Mouse (Mus musculus): ENCODE results near the gene Nup214. TPM values are rescaled to one million over a fixed set of nuclear protein-coding genes. Genes with fewer than 3 reads are reported as not detected.

Gene Nup214
- polyA plus RNA-seq, 1 experiment from 2014 or later, result 76.0 TPM

- peaks cover 9% of the 10 kb centered on the region for H3K4me1 ChIP-seq (replicated peaks; ENCODE audit: control insufficient read depth, insufficient read depth, low read length)
- no peak overlapping the region for H3K9ac ChIP-seq (ENCODE audit: low read length)
- no peak overlapping the region for H3K4me3 ChIP-seq (ENCODE audit: low read depth, low read length)
- peaks cover 17% of the 10 kb centered on the region for H3K27me3 ChIP-seq (ENCODE audit: control insufficient read depth, insufficient read depth, low read length)
- WGBS, result 59% methylated on average over 3 of the region's 3 CpGs
- H3K36me3 ChIP-seq (ENCODE audit: control insufficient read depth, insufficient read depth, low read length), result no peaks in the 10 kb centered on the region
- H3K27ac ChIP-seq (ENCODE audit: low read depth, low read length), result no peak overlapping the region
- ATAC-seq (replicated peaks; ENCODE audit: low FRiP score), result no peak
- no peak for DNase-seq (ENCODE audit: low spot score)
- no peaks in the 10 kb centered on the region for H3K9me3 ChIP-seq (ENCODE audit: control insufficient read depth, low read length)
- no peak overlapping the region for H3K4me2 ChIP-seq (ENCODE audit: low read depth, low read length, severe bottlenecking)
Observed at GRCm38 (mm10) chr2:32091956-32092355, 117.7 kb downstream of the Nup214 start.

- no peak for ATAC-seq (replicated peaks; ENCODE audit: low FRiP score)
- Histone ChIP-seq H3K4me3 (ENCODE audit: low read depth, low read length) (no peak overlapping the region), H3K4me2 (ENCODE audit: low read depth, low read length, severe bottlenecking) (no peak overlapping the region), H3K4me1 (replicated peaks; ENCODE audit: control insufficient read depth, insufficient read depth, low read length) (peaks cover 2% of the 10 kb centered on the region; the same call in 1 of the 2 replicates), H3K9ac (ENCODE audit: low read length) (no peak overlapping the region), H3K27ac (ENCODE audit: low read depth, low read length) (no peak overlapping the region), H3K27me3 (ENCODE audit: control insufficient read depth, insufficient read depth, low read length) (peaks cover 3% of the 10 kb centered on the region), H3K9me3 (ENCODE audit: control insufficient read depth, low read length) (no peaks in the 10 kb centered on the region), H3K36me3 (ENCODE audit: control insufficient read depth, insufficient read depth, low read length) (no peaks in the 10 kb centered on the region)
- WGBS, result 85% methylated on average over 7 of the region's 7 CpGs
- no peak for DNase-seq (ENCODE audit: low spot score)
Observed at GRCm38 (mm10) chr2:32094001-32094707, 119.9 kb downstream of the Nup214 start.

DNA sequence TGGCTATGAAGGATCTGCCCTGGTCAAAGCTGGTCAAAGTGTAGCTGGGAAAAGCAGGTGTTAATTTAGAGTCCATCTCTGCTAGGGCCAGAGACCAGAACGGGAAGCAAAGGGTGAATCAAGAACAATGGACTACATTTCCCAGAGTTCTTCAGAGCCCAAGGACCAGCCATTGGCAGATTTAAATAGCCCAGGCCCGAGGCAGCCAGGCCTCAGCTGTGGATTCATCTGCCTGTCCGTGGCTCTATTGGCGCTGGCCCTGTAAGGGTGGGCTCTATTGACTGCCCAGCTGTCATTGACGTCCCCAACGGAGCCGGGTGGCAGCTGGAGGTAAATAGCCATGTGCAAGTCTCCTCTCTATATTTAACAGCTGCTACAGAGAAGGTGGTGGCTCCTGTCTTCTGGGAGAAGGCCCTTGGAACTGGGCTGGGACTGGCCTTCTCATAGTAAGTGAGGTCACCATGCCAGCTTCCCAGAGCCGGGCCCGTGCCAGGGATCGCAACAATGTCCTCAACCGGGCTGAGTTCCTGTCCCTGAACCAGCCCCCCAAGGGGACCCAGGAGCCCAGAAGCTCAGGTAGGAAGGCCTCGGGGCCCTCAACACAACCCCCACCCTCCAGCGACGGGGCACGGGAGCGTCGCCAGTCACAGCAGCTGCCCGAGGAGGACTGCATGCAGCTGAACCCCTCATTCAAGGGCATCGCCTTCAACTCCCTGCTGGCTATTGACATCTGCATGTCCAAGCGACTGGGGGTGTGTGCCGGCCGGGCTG is 121.3 kb downstream of the Nup214 start, which contains the start of gene Plpp7:
Gene Plpp7, plus strand, starts transcription at position 178 of the 771 bp plus-strand sequence.
- Histone ChIP-seq H3K9ac (ENCODE audit: low read length) (peak within 1 kb of the TSS; percentile 49), H3K27ac (ENCODE audit: low read depth, low read length) (no peak within 1 kb of the TSS; the same call in 1 of the 2 replicates), H3K4me2 (ENCODE audit: low read depth, low read length, severe bottlenecking) (peak within 1 kb of the TSS; percentile 43), H3K27me3 (ENCODE audit: control insufficient read depth, insufficient read depth, low read length) (no peaks in the 10 kb centered on the region), H3K9me3 (ENCODE audit: control insufficient read depth, low read length) (no peaks in the 10 kb centered on the region; the same call in 1 of the 2 replicates), H3K4me3 (ENCODE audit: low read depth, low read length) (peak within 1 kb of the TSS; percentile 28), H3K4me1 (replicated peaks; ENCODE audit: control insufficient read depth, insufficient read depth, low read length) (peaks cover 2% of the 10 kb centered on the region; the same call in 1 of the 2 replicates), H3K36me3 (ENCODE audit: control insufficient read depth, insufficient read depth, low read length) (no peaks in the 10 kb centered on the region)
- ATAC-seq (replicated peaks; ENCODE audit: low FRiP score) (peak; percentile 85), DNase-seq (ENCODE audit: low spot score) (peak; percentile 72)
- 62% methylated on average over 22 of the region's 22 CpGs for WGBS

- Histone ChIP-seq H3K27ac (ENCODE audit: low read depth, low read length) (no peak overlapping the region), H3K36me3 (ENCODE audit: control insufficient read depth, insufficient read depth, low read length) (no peaks in the 10 kb centered on the region), H3K27me3 (ENCODE audit: control insufficient read depth, insufficient read depth, low read length) (no peaks in the 10 kb centered on the region), H3K4me3 (ENCODE audit: low read depth, low read length) (peak overlapping the region; percentile 28), H3K4me2 (ENCODE audit: low read depth, low read length, severe bottlenecking) (peak overlapping the region; percentile 43), H3K9ac (ENCODE audit: low read length) (peak overlapping the region; percentile 49), H3K9me3 (ENCODE audit: control insufficient read depth, low read length) (no peaks in the 10 kb centered on the region; the same call in 1 of the 2 replicates), H3K4me1 (replicated peaks; ENCODE audit: control insufficient read depth, insufficient read depth, low read length) (peaks cover 2% of the 10 kb centered on the region; the same call in 1 of the 2 replicates)
- ATAC-seq (replicated peaks; ENCODE audit: low FRiP score), result no peak
- 86% methylated on average over 10 of the region's 10 CpGs for WGBS
- no peak for DNase-seq (ENCODE audit: low spot score)
Observed at GRCm38 (mm10) chr2:32096122-32096420, 121.8 kb downstream of the Nup214 start.

GRCm38 (mm10) chr2:32102944-32103343 is 128.7 kb downstream of the Nup214 start:
- Histone ChIP-seq H3K9ac (ENCODE audit: low read length) (no peak overlapping the region), H3K27me3 (ENCODE audit: control insufficient read depth, insufficient read depth, low read length) (no peaks in the 10 kb centered on the region), H3K4me2 (ENCODE audit: low read depth, low read length, severe bottlenecking) (no peak overlapping the region), H3K9me3 (ENCODE audit: control insufficient read depth, low read length) (no peaks in the 10 kb centered on the region; the same call in 1 of the 2 replicates), H3K27ac (ENCODE audit: low read depth, low read length) (no peak overlapping the region), H3K4me1 (replicated peaks; ENCODE audit: control insufficient read depth, insufficient read depth, low read length) (peaks cover 2% of the 10 kb centered on the region; the same call in 1 of the 2 replicates), H3K4me3 (ENCODE audit: low read depth, low read length) (no peak overlapping the region), H3K36me3 (ENCODE audit: control insufficient read depth, insufficient read depth, low read length) (no peaks in the 10 kb centered on the region)
- 50% methylated on average over 5 of the region's 5 CpGs for WGBS
- ATAC-seq (replicated peaks; ENCODE audit: low FRiP score), result no peak
- DNase-seq (ENCODE audit: low spot score), result no peak

DNA sequence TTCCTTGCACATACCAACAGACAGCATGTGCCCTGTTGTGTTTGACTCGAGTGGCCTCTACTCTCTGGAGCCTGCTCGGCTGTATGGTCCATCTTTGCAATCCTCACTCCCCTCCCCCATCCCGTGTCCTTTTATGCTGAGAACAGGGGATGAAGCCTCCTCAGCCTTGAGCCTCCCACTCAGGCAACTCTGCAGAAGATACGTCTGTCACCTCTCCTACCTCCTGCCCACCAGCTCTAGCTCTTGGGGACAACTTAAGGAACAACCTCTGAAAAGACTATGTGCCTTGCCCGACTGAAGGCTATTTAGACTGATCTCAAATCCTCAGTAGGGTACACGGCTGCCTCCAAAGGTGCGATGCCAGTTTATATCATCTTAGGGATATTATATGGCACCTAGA is 129.3 kb downstream of the Nup214 start:
- Histone ChIP-seq H3K4me2 (ENCODE audit: low read depth, low read length, severe bottlenecking) (no peak overlapping the region), H3K4me1 (replicated peaks; ENCODE audit: control insufficient read depth, insufficient read depth, low read length) (peaks cover 2% of the 10 kb centered on the region; the same call in 1 of the 2 replicates), H3K27ac (ENCODE audit: low read depth, low read length) (no peak overlapping the region), H3K4me3 (ENCODE audit: low read depth, low read length) (no peak overlapping the region), H3K36me3 (ENCODE audit: control insufficient read depth, insufficient read depth, low read length) (no peaks in the 10 kb centered on the region), H3K9me3 (ENCODE audit: control insufficient read depth, low read length) (no peaks in the 10 kb centered on the region; the same call in 1 of the 2 replicates), H3K27me3 (ENCODE audit: control insufficient read depth, insufficient read depth, low read length) (no peaks in the 10 kb centered on the region), H3K9ac (ENCODE audit: low read length) (no peak overlapping the region)
- WGBS, result 73% methylated on average over 7 of the region's 7 CpGs
- no peak for ATAC-seq (replicated peaks; ENCODE audit: low FRiP score)
- no peak for DNase-seq (ENCODE audit: low spot score)

Small RNA genes lying within 50 kb of the gene (microRNA-seq; reads per million reads assigned to microRNA genes)
- gene Mir7674 (ENCODE audit: insufficient number of aligned reads), result not detected

Other genes with a start within 250 kb of the Nup214 start
- 0.16 and 0.24 TPM in 2 replicates for gene Qrfp, start 163.9 kb upstream of the Nup214 start, polyA plus RNA-seq (2014; fragmentation: Nextera tagmentation; extraction: Ambion mirVana)
- gene Fibcd1, start 128.4 kb upstream of the Nup214 start, polyA plus RNA-seq (2014; fragmentation: Nextera tagmentation; extraction: Ambion mirVana), result 0.24 and 0.39 TPM in 2 replicates
- gene Lamc3, start 87.1 kb upstream of the Nup214 start, polyA plus RNA-seq (2014; fragmentation: Nextera tagmentation; extraction: Ambion mirVana), result 6.1 and 6.3 TPM in 2 replicates
- 78.3 and 79.6 TPM in 2 replicates for gene Aif1l, start 24.3 kb upstream of the Nup214 start, polyA plus RNA-seq (2014; fragmentation: Nextera tagmentation; extraction: Ambion mirVana)
- 1.5 and 1.8 TPM in 2 replicates for gene Fam78a, start 110.4 kb downstream of the Nup214 start, polyA plus RNA-seq (2014; fragmentation: Nextera tagmentation; extraction: Ambion mirVana)
- 5.7 and 7.3 TPM in 2 replicates for gene Plpp7, start 121.1 kb downstream of the Nup214 start, polyA plus RNA-seq (2014; fragmentation: Nextera tagmentation; extraction: Ambion mirVana)
- 98.0 and 102 TPM in 2 replicates for gene Prrc2b, start 176.6 kb downstream of the Nup214 start, polyA plus RNA-seq (2014; fragmentation: Nextera tagmentation; extraction: Ambion mirVana)